Mouse (Mus musculus): ENCODE data around the gene Kif13a.
A peak's percentile ranks its signal among the peaks of the same experiment; 100 is the strongest.

The Kif13a gene

DNA sequence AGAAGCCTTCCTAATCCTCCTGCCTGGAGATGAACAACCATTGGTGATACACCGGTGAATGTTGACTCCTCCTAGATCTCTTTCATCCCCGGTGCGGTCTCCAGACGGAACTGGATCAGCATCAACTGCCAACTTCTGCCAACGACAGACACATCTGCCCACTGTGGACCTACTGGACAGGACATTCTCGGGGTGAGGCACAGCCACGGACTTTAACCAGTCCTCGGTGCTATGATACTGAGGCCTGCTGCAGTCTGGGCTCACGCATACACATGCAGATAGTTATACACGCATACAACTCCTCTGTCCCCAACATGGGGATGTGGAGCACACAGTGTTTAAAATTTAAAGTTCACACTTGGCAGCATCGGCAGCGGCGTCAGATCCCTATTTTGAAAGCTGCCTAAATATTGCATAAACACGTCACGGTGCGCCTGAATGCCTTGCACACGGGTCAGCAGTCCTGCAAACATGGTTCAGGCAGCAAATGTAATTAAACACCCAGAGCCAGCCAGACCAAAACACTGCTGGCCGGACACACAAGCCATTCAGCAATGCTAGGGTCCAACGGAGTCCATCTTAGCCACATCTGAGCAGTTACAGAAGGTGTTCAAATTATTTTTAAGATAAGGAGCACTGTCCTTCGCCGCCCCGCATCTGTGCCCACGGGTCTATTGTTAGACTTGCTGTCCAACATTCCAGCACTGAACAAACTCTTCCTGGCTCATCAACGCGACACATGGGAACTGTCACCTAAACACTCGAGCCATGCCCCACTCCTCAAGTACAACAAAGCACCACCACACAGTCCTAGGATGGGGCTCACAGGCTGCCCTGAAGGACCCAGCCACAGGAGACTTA, 44.5 kb downstream of the Kif13a start:
- DNase-seq (ENCODE audit: low read depth, low spot score), result no peak

DNA sequence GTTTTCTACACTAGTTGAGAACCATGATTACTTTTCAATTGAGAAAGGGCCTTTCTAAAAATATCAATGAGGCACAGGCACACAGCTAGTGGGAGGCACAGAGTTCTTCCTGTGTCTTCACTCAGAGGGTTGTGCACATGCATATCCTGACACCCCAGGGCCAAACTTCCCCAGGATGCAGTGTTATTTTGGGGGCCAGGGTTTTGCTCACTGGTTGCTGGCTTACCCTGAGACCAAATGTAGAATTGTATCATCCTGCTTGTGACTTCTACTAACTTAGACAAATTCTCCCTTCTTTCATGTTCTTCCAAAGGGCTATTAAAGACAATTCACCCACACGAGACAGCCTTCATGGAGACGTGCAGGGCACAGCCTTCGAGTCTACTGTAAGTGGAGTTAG, 45.7 kb downstream of the Kif13a start:
- no peak for DNase-seq (ENCODE audit: low read depth, low spot score)

DNA sequence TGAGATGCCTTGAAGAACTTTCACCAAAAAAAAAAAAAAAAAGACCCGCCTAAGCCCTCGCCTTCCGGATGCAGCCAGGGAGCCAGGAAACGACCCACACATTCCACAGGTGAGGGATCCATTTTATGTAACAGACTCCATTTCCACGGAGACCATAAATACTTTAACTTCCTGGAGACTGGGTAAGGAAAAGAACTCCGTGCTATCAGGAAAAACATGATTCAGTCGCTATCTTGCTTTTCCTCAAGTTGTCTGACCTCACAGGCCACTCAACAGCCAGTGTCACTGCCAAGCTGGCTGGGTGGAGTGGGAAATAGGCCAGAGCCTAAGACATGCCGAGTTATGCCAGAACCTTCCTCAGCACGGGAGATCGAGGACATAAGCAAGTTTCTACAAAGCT, 46.3 kb downstream of the Kif13a start:
- DNase-seq (ENCODE audit: low read depth, low spot score), result no peak

DNA sequence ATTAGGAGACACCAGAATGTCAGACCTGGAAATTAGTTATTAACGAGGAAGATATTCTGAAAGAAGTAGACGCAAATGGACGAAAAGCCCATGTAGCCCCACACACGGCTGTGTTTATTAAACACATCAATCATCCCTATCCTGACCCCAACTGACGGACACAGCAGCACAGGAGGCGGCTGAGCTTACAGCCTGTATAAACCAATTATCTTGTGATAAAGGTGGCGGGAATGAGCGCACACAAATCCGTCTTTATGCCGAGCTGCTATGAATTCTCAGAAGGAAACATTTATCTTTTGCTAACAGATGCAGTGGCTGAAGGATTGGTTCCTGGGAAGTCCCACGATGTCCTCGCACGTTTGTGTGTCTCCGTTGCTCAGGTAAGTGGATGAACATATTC, 48.9 kb downstream of the Kif13a start:
- DNase-seq (ENCODE audit: low read depth, low spot score), result no peak

DNA sequence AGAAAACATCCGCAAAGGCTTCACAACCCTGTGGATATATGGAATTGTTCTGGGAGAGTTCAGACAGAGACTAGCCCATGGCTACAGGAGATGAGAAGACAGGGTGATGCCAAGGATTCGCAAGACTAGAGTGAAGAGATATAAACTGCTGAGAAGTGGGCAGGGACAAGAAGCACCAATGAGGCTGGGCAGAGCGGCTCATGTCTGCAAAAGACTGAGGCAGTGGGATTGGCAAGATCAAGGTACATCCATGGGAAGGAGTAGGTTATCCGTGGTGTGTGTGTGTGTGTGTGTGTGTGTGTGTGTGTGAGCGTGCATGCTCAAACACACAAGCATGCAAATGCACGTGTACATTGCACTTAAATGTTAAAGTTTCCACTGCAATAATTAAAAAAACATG, 49.4 kb downstream of the Kif13a start:
- DNase-seq (ENCODE audit: low read depth, low spot score), result no peak

DNA sequence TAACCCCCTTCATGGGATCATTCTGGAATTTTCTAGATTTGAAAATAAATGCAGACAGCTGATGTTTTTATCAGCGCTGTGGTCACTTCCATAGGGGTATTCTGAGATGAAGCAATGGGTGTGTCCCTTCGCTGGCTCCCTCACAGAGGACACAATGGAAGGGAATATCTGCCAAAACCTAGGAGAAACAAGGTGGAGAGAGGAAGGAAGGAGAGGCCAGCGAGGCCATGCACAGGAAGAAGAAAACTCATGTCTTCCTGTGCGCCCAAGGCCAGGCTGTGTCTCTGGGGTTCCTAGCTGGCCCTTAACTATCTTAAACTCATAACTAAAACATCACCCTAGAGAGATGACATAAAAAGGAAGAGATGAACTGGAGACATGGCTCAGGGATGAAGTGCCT, 52.6 kb downstream of the Kif13a start:
- no peak for DNase-seq (ENCODE audit: low read depth, low spot score)

DNA sequence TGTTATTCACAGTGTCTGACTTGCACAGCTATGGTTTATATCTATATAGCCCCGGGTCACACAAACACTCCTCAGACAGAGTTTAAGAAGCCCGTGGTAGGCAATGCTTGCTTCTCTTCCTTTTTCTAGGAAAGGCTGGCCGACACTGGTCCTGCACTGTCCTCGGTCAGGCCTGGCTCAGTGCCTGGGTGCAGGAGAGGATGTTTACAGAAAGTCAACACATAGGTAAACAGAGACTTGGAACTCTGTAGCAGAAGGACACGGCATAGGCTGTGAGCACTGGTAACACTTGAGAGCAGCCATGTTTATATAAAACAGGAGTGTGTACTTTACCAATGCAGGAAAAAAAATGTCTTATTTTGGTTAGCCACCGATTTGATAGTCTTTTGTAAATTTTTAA, 54.3 kb downstream of the Kif13a start:
- DNase-seq (ENCODE audit: low read depth, low spot score), result no peak

DNA sequence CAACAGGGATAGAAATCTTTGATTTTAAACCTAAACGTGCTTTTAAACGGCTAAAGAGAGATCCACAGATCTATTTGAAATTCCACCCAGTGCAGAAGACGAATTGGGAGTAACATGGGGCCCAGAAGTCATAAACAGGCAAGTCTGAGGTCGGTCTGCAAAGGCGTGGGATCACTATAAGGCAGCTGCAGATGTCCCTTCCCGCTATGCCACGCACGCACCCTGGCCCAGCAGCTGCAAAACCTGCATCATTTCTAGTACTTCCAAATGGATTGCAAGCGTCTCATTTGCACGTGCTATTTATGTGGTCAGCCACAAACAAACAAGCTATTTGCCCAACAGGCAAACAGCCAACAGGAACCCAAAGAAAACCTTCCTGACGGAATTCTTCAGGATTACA, 56.9 kb downstream of the Kif13a start:
- DNase-seq (ENCODE audit: low read depth, low spot score), result no peak

DNA sequence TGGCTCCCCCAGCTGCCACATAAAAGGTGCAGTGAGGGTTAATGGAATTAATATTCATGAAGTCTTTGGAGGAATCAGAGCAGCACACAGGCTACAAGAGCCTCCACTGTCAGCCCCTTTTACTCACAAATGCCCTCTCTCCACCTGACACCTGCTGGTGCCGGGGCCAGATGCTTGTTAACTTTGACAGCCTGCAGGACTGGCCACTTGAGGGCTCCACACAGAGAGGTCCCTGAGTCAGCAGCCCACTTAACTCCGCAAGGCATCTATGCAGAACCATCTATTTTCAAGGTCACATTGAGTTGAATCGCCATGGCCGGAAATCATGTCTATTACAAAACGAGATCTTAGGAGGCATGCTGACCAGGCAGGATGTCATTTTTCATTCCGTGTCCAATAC, 57.5 kb downstream of the Kif13a start:
- no peak for DNase-seq (ENCODE audit: low read depth, low spot score)

DNA sequence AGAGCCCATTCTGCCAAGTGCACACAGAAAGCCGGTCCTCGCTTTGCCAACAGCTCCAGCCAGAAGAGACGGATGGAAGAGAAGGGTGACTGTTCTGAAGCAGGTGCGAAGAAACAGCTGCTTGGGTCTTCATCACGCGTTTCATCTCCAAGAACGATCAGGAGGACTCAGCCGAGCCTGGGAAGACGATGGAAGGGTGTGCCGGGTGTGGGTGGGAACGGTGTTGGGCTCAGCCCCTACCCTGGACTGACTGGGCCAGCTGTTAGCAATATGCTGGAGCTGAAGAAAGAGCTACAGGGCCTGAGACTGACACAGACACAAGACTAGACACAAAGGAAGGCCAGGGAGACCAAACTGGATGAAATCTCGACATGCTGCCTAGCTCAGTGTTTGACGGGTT, 60.2 kb downstream of the Kif13a start:
- DNase-seq (ENCODE audit: low read depth, low spot score), result no peak

DNA sequence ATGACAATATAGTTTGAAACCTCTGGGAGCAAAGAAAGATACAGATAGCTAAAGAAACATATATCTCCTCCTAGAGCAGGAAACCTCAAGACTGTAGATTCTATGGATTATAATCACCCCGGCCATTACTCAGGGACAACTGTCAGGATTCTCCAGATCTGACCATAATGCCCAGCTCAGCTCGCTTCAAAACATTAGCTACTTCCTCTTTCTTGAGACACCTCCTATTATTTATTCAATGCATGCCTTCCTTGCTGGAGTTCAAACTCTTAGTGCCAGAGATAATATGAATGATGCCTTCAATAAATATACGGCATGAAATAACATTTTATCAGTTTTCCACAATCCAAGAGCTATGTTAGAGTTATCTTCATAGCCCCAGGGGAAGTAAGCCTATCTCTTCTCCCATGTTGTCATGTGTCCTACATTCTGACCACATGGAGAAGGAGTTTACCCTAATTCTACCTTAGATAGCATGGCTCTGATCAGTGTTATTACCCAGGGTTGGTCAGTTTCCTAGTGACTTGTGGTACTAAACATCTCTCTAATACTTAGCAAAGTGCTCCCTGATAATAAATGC, 66.4 kb downstream of the Kif13a start:
- no peak for DNase-seq (ENCODE audit: low read depth, low spot score)

DNA sequence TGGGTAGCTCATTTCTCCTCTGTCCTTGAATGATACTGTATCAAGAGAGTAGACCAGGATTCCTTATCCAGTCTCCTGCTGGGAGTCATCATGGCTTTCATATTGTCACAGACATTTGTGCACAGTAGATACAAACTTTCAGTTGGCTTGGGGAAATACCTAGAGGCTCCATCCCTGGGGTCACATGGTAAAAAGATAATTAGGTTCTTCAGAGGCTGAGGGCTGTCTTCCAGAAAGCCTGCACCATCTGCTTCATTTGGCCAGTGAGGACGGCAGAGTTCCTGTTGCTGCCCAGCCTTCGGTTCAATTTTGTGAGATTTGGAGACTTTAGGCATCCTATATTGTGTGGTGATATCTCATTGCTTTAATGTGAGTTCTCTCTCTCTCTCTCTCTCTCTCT, 69.8 kb downstream of the Kif13a start:
- DNase-seq (ENCODE audit: low read depth, low spot score), result no peak

DNA sequence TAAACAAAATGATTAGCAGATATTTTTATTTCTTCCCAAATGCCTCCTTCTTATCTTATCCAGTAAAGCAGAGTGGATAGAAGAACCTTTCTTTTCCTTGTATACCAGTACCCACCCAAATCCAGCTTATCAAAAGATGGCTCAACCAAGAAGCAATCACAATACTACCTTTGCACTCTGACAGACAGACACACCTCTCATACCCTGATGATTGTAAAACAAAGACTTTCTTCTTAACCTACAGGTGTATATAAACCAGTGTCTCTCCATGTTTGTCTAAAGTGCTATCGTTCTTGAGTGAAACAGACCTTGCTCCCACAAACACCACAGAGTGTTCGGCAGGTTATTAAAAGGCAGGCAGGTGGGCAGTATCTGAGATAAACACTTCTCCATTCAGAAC, 70.5 kb downstream of the Kif13a start:
- DNase-seq (ENCODE audit: low read depth, low spot score), result no peak

DNA sequence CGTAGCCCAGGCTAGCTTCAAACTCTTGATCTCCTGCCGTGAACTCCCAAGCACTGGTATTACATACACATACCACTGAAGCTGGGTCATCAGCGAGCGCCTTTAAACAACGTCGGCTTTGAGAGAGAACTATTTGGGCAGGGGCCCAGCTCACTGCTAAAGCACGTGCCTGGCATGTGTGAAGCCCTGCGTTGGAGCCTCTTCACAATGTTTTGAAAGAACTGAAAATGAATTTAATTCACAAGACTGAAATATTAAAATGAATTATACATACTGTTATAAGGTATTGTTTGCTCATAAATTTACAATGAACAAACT, 70.9 kb downstream of the Kif13a start:
- no peak for DNase-seq (ENCODE audit: low read depth, low spot score)

DNA sequence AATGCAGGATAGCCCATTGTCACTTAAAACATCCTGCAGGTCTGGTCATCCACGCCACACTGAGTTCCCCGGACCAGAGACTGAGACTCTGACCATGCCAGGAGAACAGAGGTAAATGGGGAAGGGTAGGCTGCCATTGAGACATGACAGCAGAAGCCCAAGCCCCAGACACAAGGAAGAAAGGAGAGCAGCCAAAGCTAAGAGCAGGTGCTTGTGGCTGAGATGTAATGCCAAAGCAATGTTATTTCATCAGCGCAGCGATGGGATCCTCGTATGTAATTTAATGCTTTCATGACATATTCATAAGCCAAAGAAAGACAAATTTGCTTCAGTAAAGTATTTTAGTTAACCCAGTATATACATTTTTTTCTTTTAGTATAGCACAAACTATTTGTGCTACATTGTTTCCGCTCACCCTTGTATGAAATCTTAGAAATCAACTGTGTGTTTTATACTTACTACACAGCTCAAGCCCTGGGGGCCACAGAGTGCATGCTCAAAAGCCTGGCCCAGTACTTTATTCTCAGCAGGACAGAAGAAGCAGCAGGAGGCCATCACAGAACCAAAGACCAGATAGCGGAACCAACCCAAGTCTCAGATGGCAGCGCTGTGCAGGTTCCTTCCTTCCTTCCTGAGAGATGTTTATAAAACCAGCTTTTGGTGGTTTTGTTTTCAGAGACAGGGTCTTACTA, 71.4 kb downstream of the Kif13a start:
- DNase-seq (ENCODE audit: low read depth, low spot score), result no peak

DNA sequence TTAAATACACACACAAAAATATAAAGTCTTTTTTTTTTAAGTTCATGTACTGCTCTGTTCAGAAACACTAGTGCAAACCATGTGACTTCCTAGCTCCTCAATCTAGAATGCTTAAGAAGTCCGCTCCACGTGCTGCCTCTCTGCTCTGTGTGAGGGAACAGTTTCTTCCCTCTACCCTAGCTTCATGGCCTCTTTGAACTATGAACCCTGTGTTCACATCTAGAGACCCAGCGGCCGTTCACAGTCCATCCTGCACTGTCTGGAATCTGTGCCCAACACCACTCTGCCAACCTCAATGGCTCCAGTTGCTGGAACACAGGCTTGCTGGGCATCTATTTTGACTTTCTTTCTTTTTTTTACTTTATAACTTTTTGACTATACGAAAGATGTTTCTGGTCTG, 75.2 kb downstream of the Kif13a start:
- no peak for DNase-seq (ENCODE audit: low read depth, low spot score)

DNA sequence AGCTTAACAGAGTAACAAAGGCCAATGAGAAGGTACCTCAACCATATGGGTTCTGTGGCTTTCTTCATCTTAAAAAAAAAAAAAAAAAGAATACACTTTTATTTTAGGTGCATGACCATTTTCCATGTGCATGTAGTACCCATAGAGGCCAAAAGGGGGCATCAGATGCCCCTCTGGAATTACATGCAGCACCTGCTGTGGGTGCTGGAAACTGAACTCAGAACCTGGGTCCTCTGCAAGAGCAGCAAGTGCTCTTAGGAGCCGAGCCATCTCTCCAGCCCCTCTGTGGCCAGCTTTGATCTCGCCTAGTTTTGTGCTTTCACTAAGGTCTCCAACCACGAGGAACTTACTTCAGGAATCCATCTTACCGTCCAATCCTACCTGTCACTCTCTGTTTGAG, 77.2 kb downstream of the Kif13a start:
- DNase-seq (ENCODE audit: low read depth, low spot score), result no peak

DNA sequence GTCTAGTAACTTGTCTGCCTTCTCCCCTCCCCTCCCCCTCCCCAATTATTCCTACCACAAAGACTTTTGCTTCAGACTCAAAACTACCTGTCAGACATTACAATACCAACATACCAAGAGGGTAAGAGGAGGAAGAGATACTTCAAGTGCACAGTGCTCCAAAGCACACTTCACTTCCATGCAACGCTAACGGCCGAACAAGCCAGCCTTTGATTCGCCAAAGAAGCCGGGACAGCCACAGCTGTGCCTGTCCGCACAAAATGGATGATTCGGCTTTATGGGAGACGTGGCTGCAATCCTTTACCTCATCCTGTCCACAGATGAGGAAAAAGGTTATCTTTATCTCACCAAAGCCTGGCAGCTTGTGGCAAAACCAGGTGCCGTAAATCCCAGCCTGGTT, 84.2 kb downstream of the Kif13a start:
- no peak for DNase-seq (ENCODE audit: low read depth, low spot score)

DNA sequence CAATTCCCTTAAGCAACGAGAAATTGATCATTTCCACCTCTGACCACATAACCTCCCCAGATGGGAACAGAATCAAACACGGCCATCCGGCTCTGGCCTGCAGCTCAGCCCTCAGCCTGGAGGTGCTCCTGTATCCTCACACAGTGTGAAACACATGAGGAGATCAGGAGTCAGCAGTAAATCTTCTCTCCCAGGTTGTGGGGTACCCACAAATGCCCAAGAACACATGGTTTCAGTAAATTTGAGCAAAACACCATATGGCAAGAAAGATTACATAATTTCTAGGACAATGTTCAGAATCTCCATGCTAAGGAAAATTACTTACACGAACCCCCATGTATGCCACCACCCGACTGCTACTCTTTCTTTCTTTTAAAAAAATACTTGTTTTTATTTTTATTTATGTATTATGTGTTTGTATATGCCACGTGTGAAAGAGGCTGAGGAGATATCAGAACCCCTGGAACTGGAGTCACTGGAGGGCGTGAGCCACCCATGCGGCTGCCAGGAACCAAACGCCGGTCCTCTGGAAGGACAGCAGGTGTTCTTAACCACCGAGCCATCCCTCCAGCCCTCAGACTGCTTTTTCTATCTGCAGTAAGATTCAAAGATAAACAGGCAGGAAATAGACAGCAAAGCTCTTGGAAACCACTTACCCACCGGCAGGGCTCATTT, 85.0 kb downstream of the Kif13a start:
- DNase-seq (ENCODE audit: low read depth, low spot score), result peak; percentile 53

DNA sequence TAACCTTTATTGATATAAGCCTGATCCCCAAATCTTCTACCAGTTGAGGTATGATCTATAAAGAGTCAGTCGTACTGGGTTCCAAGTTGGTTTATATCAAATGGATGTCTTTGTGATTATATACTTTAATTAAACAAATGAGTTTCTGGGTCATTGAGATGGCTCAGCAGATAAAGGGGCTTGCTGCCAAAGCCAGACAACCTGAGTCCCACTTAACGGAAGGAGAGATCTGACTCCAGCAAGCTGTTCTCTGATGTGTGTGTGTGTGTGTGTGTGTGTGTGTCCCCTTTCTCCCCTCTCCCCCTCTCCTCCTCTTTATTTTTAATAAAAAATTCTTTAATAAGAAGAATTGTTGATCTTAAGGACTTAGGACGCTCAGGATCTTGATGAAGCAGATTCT, 86.0 kb downstream of the Kif13a start:
- no peak for DNase-seq (ENCODE audit: low read depth, low spot score)

DNA sequence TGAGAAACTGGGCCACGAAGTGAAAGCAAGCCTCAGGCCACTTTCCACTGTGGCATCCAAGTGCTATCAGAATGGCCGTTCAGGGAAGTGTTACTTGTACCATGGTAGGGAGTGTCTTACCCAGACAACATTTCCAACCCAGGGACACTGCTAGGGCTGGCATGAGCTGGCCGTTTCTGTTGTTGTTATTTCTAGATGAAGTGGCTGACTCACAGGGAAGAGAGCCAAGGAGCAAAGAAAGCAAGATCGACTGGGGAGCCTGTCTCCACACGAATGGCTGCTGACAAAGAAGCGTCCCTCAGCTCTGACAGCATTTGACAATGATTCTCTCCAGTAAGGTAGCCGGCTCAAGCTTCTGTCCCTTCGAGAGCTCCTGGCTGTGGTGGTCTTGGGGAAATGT, 87.5 kb downstream of the Kif13a start:
- DNase-seq (ENCODE audit: low read depth, low spot score), result no peak

DNA sequence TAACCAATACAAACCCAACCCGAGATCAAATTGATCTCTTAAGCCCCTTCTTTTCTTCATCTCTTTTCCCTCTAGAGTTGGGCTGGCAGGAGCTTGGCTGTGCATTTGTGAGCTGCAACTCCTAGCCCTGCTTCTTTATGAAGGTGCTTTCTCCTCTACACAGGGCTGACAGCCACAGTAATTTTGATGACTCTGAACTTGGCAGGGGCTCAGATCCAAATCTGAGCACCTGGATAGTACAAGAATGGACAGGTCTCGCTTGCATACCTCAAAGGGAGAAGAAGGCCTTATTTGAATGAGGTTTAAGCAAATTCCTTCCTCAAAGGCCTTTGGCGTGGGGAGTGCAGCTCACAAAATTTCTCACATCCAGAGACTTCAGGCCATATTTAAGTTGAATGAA, 88.0 kb downstream of the Kif13a start:
- no peak for DNase-seq (ENCODE audit: low read depth, low spot score)

DNA sequence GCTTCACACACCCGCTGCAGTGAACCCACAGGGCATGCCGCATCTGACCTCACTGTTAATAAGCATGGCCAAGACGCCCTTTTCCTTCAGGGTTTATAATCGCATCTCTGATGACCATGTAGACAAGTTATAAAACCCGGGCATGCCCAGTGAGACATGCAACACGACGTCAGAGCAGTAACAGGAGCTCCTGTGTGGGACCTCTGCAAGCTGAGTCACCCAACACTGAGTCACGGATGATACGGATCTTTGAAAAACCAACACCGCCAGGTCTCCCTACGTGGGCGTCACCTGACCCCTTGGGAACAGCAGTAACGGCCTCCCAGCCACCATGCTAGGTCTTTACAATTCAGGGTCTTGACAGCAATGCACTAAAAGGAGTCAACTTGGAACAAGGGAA, 89.0 kb downstream of the Kif13a start:
- no peak for DNase-seq (ENCODE audit: low read depth, low spot score)
